Mouse (Mus musculus): ENCODE results near the gene Svs3b. TPM values are rescaled to one million over a fixed set of nuclear protein-coding genes. Genes with fewer than 3 reads are reported as not detected.
"Not testable (repeated sequence)": the region's sequence is repeated elsewhere in the genome, so short reads cannot be mapped to it uniquely, and the experiment has no call there.

Svs3b gene
- not detected for total RNA-seq (2022)

GRCm38 (mm10) chr2:164256540-164256939 lies at the start of gene Svs3b:
Gene Svs3b, minus strand, starts transcription at chr2:164256640.
- not testable (repeated sequence) for DNase-seq (ENCODE audit: low spot score in 2 of 2)

DNA sequence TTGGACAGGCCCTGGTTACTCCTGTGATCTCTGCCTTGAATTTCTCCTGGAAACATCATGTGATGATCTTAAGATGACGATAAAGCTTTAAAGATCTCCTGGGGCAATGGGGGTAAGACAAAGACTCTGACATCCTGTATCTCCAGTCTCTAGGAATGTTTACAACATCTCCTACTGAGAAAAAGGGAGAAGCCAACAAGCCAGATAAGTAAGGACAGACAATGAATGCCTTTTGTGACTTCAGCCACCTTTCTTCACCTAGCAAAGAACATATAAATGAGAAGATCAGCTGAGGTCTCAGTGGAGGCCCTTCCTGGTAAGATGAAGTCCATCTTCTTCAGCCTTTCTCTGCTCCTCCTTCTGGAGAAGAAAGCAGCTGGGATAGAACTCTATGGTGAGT lies 32.5 kb upstream of the Svs3b start, which contains the start of gene Svs3a:
Gene Svs3a, plus strand, starts transcription at position 301 of the 400 bp plus-strand sequence.
- DNase-seq (ENCODE audit: low spot score in 2 of 2), result not testable (repeated sequence)

DNA sequence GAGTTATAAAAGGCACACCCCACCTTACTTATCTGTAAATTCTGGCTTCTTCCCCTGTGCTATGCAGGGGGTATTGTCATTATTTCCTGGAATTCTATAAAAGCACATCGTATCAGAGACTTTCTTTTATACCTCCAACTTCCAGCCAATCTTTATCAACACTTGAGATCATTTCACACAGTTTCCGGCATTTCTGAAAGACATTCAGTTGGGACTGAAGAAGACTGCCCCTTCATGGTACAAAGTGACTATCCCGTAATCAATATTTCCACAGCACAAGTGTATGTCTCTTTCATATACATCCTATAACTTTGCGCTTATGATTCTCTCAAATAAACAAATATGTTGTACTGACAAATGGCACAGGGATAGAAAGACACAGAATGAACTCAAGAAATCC lies 21.9 kb upstream of the Svs3b start, which contains the start of gene Svs4:
Gene Svs4, minus strand, starts transcription at position 101 of the 400 bp plus-strand sequence.
- no peak for DNase-seq (ENCODE audit: low spot score in 2 of 2)

GRCm38 (mm10) chr2:164238366-164238765 lies 18.1 kb downstream of the Svs3b start, which contains the start of gene Svs2:
Gene Svs2, minus strand, starts transcription at chr2:164238466.
- no peak for DNase-seq (ENCODE audit: low spot score in 2 of 2)

- DNase-seq (ENCODE audit: low spot score in 2 of 2), result no peak
These were observed 23.8 kb downstream of the Svs3b start for GRCm38 (mm10) chr2:164232671-164233070.

DNA sequence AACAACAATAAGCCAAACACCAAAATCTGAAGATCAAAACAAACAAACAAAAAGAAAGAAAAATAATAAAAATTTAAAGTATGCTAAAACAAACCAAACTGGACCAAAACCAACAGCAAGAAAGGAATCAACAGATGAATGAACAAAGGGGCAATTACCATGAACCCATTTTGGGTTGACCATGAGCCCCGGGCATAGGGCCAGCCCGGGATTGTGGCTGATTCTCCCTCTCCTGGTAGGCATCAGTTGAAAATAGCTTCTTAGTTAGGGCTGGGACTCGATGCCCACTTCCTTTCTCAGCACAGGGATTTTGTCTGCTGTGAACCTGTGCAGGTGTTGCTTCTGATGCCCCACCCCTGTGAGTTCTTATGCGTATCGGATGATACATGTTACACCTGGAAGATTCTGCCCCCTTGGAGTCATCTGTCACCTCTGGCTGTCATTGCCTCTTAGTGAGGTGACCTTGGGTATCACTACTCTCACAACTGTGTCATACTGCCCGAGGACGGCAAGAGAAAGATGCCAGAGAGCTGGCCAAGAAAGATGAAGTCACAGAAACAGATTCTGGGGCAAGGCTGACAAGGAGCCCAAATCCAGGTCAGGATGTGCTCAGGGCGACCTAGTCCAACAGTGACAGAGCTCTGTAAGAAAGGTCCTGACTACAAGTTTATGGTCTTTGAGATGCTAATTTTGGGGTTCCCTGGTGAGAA lies 27.9 kb downstream of the Svs3b start:
- DNase-seq (ENCODE audit: low spot score in 2 of 2), result no peak

DNA sequence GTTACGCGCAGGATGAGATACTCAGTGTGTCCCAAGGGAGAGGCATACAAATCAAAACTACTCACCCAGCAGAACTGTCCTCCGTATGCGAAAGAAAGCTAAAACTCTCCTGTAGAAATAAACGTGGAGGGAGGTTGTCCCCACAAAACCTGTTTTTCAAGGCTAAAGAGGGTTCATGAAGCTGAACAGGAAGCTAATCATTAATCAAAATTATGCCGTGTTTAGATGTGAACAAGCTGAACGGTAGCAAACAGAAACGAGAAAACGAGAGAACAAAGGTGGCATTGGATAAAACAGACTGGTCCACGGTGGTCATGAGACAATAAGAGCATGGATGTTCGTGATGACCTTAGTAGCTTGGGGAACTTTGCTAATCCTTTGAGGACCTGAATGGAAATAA lies 34.9 kb downstream of the Svs3b start, which contains the start of gene Wfdc15b:
Gene Wfdc15b, minus strand, starts transcription at position 139 of the 400 bp plus-strand sequence.
- DNase-seq (ENCODE audit: low spot score in 2 of 2), result no peak

- DNase-seq (ENCODE audit: low spot score in 2 of 2), result no peak
These were observed 37.1 kb downstream of the Svs3b start for GRCm38 (mm10) chr2:164219295-164219694.

DNA sequence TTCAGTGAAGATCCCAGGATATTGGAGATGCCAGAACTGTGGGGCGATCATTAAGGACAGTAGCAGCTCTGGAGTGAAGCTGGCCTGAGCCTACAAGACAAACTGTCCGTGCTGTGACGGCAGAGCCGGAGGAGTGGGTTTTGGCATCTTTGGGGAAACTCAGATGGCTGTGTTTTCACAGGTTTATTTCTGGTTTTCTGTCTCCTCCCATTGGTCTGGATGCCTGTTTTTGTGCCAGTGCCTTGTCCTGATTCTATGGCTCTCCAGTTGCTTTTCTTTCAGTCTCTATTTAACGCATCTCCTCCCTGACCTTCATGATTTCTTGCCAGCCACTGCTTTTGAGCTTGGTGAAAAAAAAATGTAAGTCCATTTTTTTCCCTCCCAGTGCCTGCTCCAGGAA lies 43.7 kb downstream of the Svs3b start:
- DNase-seq (ENCODE audit: low spot score in 2 of 2), result no peak

- DNase-seq (ENCODE audit: low spot score in 2 of 2), result no peak
These were observed 45.5 kb downstream of the Svs3b start for GRCm38 (mm10) chr2:164210892-164211291.

- DNase-seq (ENCODE audit: low spot score in 2 of 2), result no peak
These were observed 49.8 kb downstream of the Svs3b start for GRCm38 (mm10) chr2:164206676-164207075.

DNA sequence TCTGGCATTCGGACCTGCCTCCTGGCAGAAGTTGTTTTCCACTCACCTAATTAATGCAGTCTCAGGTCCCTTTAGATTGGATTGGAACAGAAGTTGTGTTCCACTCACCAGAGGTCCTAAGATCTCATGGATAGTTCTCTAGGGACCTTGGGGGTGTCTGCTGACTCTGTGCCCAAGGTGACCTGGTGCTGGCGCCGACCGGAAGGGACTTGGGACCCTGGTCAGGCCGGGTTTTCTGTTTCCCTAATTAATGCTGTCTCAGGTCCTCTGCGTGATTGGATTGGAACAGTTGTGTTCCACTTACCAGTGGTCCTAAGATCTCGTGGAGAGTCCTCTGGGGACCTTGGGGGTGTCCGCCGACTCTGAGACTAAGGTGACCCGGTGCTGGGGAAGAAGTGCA lies 50.4 kb downstream of the Svs3b start:
- DNase-seq (ENCODE audit: low spot score in 2 of 2), result not testable (repeated sequence)

Other genes with a start within 250 kb of the Svs3b start
- 1 to 10 TPM in 1 of 4 experiments, under 1 TPM in 3; 0.45 to 1.5 (median 0.87) TPM for gene Pabpc1l, start 231.2 kb downstream of the Svs3b start, total RNA-seq (2022)
- gene Stk4, start 186.3 kb downstream of the Svs3b start, total RNA-seq (2022), result 10 to 100 TPM; 41.1 to 55.7 (median 46.3) TPM
- gene Tomm34, start 185.5 kb downstream of the Svs3b start, total RNA-seq (2022), result 100 to 1,000 TPM; 108 to 114 (median 109) TPM
- 1 to 10 TPM; 5.3 to 7.8 (median 6.2) TPM for gene Kcns1, start 85.5 kb downstream of the Svs3b start, total RNA-seq (2022)
- not detected for gene Wfdc5, start 73.9 kb downstream of the Svs3b start, total RNA-seq (2022)
- gene Wfdc12, start 66.0 kb downstream of the Svs3b start, total RNA-seq (2022), result not detected
- not detected for gene Wfdc15a, start 56.5 kb downstream of the Svs3b start, total RNA-seq (2022)
- not detected for gene Wfdc15b, start 35.0 kb downstream of the Svs3b start, total RNA-seq (2022)
- gene Svs2, start 18.2 kb downstream of the Svs3b start, total RNA-seq (2022), result not detected
- not detected for gene Svs4, start 21.8 kb upstream of the Svs3b start, total RNA-seq (2022)
- gene Svs3a, start 32.6 kb upstream of the Svs3b start, total RNA-seq (2022), result not detected
- gene Svs6, start 60.1 kb upstream of the Svs3b start, total RNA-seq (2022), result not detected
- not detected for gene Svs5, start 76.1 kb upstream of the Svs3b start, total RNA-seq (2022)
- gene Slpi, start 132.5 kb upstream of the Svs3b start, total RNA-seq (2022), result 1 to 10 TPM in 3 of 4 experiments, not detected in 1; 1.2 to 1.5 (median 1.2) TPM
- under 1 TPM; 0.34 to 0.67 (median 0.42) TPM for gene Rbpjl, start 146.5 kb upstream of the Svs3b start, total RNA-seq (2022)
- gene Matn4, start 148.5 kb upstream of the Svs3b start, total RNA-seq (2022), result 10 to 100 TPM; 11.1 to 12.6 (median 11.9) TPM
- gene Sdc4, start 187.2 kb upstream of the Svs3b start, total RNA-seq (2022), result 100 to 1,000 TPM; 109 to 165 (median 131) TPM
- gene Sys1, start 200.3 kb upstream of the Svs3b start, total RNA-seq (2022), result 10 to 100 TPM; 40.4 to 45.8 (median 44.8) TPM
- gene Gm20458, start 204.3 kb upstream of the Svs3b start, total RNA-seq (2022), result 10 to 100 TPM in 1 of 4 experiments, 1 to 10 TPM in 2, not detected in 1; 8.4 to 15.8 (median 9.9) TPM
- gene Trp53tg5, start 217.1 kb upstream of the Svs3b start, total RNA-seq (2022), result not detected
- gene Dbndd2, start 229.5 kb upstream of the Svs3b start, total RNA-seq (2022), result 100 to 1,000 TPM; 109 to 163 (median 138) TPM
- 10 to 100 TPM; 75.4 to 90.5 (median 81.6) TPM for gene Pigt, start 240.9 kb upstream of the Svs3b start, total RNA-seq (2022)